Mouse (Mus musculus): ENCODE data around the gene Opn1sw. TPM values are rescaled to one million over a fixed set of nuclear protein-coding genes. Genes with fewer than 3 reads are reported as not detected.

Gene Opn1sw
- total RNA-seq (2023): not detected in 4 replicates

DNA sequence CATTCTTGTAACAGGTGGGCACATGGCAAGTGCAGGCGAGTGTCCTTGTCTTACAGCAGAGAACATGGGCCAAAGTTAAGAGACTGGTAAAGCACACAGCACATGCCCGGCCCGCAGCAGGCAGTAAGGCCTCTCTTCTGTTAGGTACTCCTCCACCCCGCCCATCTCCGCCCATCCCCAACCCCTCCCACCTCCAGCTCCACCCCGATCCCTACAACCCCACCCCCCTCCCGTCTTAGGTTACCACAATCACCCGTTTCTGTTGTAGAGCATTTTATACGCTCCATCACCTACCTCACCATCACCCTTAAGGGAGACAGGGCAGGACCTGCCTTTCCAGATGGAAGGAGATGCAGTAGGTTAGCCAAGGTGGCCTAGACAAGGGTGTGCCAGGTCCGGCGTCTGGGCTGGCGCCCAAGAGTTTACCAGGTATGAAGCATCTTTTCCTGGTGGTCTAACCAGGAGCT is at the start of gene Opn1sw:
Gene Opn1sw (minus strand): TSS at position 417 of the 467 bp plus-strand sequence.

DNA sequence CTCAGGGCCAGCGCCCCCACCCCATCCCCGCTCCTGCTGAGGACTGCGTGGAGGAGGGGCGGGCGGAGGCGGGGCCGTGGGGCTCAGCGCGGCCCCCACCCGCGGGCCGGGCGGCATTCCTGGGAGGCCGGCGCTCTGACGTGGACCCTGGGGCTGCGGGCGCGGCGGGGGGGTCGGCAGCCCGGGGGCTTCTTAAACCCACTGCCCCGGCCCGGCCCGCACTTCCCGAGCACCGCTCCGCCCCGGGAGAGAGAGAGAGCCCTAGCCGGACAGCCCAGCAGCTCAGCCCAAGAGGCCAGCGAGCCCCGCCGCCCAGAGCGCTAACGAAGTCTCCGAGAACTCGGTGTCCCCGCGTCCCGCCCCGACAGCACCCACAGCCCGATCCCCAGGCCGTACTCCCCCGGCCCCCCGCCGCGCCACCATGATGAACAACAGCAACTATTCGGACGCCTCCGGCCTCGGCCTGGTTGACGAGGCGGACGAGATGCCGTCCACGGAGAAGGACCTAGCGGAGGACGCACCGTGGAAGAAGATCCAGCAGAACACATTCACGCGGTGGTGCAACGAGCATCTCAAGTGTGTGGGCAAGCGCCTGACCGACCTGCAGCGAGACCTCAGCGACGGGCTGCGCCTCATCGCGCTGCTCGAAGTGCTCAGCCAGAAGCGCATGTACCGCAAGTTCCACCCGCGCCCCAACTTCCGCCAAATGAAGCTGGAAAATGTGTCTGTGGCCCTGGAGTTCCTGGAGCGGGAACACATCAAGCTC is 45.0 kb upstream of the Opn1sw start, which contains the start of gene Flnc:
Gene Flnc (plus strand): TSS at position 219 of the 766 bp plus-strand sequence.

DNA sequence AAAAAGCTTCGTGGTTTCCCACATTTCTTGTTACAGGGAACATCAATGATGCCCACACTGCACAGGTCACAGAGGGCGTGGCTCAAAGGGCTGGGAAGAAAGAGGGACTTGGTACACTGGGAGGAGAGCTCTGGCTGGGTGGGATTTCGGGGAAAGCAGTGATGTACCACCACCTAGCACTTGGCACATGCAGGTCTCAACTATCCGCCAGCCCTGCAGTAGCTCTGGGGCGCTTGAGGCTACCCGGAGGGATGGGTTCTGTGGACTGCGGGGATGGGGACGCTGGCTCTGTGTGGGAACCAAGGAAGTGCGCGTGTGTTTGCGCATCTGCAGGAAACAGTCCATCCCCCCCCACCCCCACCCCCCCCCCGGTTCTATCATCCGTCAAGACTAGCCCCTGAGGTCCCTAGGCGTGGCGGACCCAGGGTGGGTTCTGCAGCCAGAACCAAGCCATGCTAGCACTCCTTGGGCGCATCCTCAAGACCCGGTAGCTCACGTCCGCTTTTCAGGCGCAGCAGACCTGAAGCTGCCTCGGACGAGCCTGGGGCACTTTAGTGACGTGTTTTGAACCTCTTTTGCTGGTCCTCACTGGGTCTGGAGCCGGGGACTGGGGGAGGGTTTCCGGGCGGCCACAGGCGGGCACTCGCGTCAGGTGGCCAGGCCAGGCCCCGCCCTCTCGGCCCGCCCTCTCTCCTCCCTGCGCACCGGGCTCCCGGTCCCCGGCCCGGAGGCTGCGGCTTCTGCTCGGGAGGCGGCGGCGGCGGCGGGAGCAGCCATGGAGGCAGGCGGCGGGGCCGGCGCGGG is 7.8 kb upstream of the Opn1sw start, which contains the start of gene Ccdc136:
Gene Ccdc136 (plus strand): TSS at position 400 of the 804 bp plus-strand sequence.

DNA sequence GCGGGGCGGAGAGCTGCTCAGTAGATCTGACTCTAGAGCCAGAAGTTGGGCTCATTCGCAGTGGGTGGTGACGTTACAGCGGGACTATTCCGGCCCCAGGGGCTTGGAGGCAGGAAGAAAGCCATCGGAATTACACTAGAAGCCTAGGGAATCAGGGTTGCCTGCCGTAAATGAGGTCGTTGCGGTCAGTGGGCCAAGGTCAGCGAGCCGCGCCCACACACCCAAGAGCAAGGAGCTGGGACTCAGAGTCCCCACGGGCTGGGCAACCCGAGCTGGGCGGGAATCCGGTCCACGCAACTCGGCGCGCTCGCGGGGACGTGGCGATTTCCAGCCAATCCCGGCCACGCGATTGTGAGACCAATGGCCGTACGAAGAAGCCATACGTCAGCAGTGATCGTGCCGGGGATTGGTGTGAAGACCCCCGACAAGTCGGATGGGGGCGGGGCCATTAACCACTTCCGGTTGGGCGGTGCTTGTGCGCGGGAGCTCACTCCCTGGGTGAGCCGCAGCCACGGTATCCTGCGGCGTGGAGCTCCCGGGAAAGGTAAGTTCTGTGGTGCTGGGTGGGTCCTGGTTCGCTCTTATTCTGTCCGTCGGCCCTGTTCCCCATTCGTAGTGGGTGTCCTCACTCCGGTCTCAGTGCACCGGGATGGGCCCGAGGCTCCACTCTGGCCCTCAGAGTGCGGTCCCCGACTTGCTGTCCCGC is 40.5 kb downstream of the Opn1sw start, which contains the start of gene Calu:
Gene Calu (plus strand): TSS at position 405 of the 706 bp plus-strand sequence.

Other genes with a start within 250 kb of the Opn1sw start
- 86.4 to 110 TPM (median 95.1 TPM) in 4 replicates for gene Rbm28, start 223.5 kb downstream of the Opn1sw start, total RNA-seq (2023)
- gene Prrt4, start 208.9 kb downstream of the Opn1sw start, total RNA-seq (2023): 0.27 to 0.94 TPM (median 0.72 TPM) in 3 of 4 replicates, not detected in the other
- 58.6 to 69.6 TPM (median 64.2 TPM) in 4 replicates for gene Impdh1, start 172.1 kb downstream of the Opn1sw start, total RNA-seq (2023)
- gene Hilpda, start 116.0 kb downstream of the Opn1sw start, total RNA-seq (2023): 22.2 to 28.7 TPM (median 28.1 TPM) in 4 replicates
- 1.0 TPM in 1 of 4 replicates, not detected in the others for gene Fam71f2, start 108.9 kb downstream of the Opn1sw start, total RNA-seq (2023)
- gene Fam71f1, start 69.3 kb downstream of the Opn1sw start, total RNA-seq (2023): not detected in 4 replicates
- gene Calu, start 40.4 kb downstream of the Opn1sw start, total RNA-seq (2023): 46.3 to 53.5 TPM (median 50.1 TPM) in 4 replicates
- not detected in 4 replicates for gene Ccdc136, start 7.8 kb upstream of the Opn1sw start, total RNA-seq (2023)
- gene Flnc, start 44.8 kb upstream of the Opn1sw start, total RNA-seq (2023): 0.06 TPM in 1 of 4 replicates, not detected in the others
- gene Atp6v1f, start 79.2 kb upstream of the Opn1sw start, total RNA-seq (2023): 195 to 211 TPM (median 201 TPM) in 4 replicates
- 8.3 to 9.7 TPM (median 9.1 TPM) in 4 replicates for gene Atp6v1fnb, start 83.0 kb upstream of the Opn1sw start, total RNA-seq (2023)
- 0.12 TPM in 1 of 4 replicates, not detected in the others for gene Kcp, start 119.5 kb upstream of the Opn1sw start, total RNA-seq (2023)
- gene Irf5, start 138.2 kb upstream of the Opn1sw start, total RNA-seq (2023): 239 to 270 TPM (median 247 TPM) in 4 replicates
- 73.3 to 87.7 TPM (median 82.9 TPM) in 4 replicates for gene Tnpo3, start 221.4 kb upstream of the Opn1sw start, total RNA-seq (2023)